Mouse (Mus musculus) kidney, embryonic 15.5 days (tissue): ENCODE data around the gene Dpysl4. TPM values are rescaled to one million over a fixed set of nuclear protein-coding genes. Genes with fewer than 3 reads are reported as not detected.

Experiments
- ATAC-seq: fragments of 200-750 bp; cut with Nextera tagmentation; replicated peaks from 2 replicates; pipeline ENCODE4 v1.8.0; 2017; ENCODE audit warnings: moderate TSS enrichment; ENCODE audit not compliant: low FRiP score
- H3K27ac ChIP-seq: fragments of 300-500 bp; sonication (generic); 2 replicates; pipeline ENCODE4 v1.5.1; 2015; ENCODE audit warnings: mild to moderate bottlenecking, inconsistent platforms
- H3K27me3 ChIP-seq: fragments of 300-500 bp; sonication (generic); 2 replicates; pipeline ENCODE4 v1.6.1; 2015; ENCODE audit warnings: inconsistent platforms
- H3K36me3 ChIP-seq: fragments of 300-500 bp; sonication (generic); 2 replicates; pipeline ENCODE4 v1.6.1; 2015; ENCODE audit warnings: inconsistent platforms
- H3K4me1 ChIP-seq: fragments of 300-500 bp; sonication (generic); 2 replicates; pipeline ENCODE4 v1.6.1; 2015; ENCODE audit warnings: inconsistent platforms
- H3K4me2 ChIP-seq: fragments of 300-500 bp; sonication (generic); 2 replicates; pipeline ENCODE4 v1.6.1; 2015; ENCODE audit warnings: moderate library complexity, mild to moderate bottlenecking, inconsistent platforms
- H3K4me3 ChIP-seq: fragments of 300-500 bp; sonication (generic); replicated peaks from 2 replicates; pipeline ENCODE4 v1.5.1; 2015; ENCODE audit warnings: mild to moderate bottlenecking, inconsistent platforms
- H3K9ac ChIP-seq: fragments of 300-500 bp; sonication (generic); 2 replicates; pipeline ENCODE4 v1.6.1; 2015; ENCODE audit warnings: mild to moderate bottlenecking, inconsistent platforms
- H3K9me3 ChIP-seq: fragments of 300-500 bp; sonication (generic); replicated peaks from 2 replicates; pipeline ENCODE4 v1.6.1; 2016; ENCODE audit warnings: inconsistent platforms
- WGBS: fragments of 180-500 bp; shearing (Covaris S2); methylation state at CpG from one replicate; pipeline ENCODE4 v1.1.7; 2015; ENCODE audit warnings: mixed read lengths; 5-methylcytosine and 5-hydroxymethylcytosine counted together
- polyA plus RNA-seq: library from polyadenylated mRNA; unstranded; fragments of >200 nt; fragmentation: Nextera tagmentation; extraction: Ambion mirVana; gene quantifications from 2 replicates; pipeline ENCODE4 v1.2.1, GENCODE M21; 2015

Dpysl4 gene
- polyA plus RNA-seq, 1 experiment from 2014 or later = 17.6 TPM

DNA sequence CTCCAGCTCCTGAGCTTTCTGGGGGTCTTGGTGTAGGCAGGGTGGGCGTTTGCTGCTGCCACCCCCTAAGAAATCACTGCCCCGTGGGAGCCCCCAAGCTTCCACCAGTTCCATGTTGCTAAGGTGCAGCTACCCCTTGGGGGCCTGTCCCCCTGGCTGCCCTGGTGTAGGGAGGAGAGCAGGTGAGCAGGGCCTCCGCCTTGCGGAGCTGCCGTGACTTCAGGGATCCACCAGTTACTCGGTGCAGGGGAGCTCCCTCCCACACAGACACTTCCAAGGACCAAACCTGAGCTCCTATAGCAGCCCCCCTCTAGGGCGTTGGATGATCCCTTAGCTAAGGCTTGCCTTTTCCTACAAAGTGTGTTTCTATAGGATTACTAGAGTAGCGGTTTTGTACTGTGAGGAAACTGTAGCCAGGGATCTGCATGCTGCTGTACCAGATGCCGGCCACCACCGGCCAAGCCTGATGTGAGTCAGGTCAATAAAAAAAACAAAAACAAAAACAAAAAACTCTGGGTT is 15.5 kb downstream of the Dpysl4 start:
- H3K4me1 ChIP-seq = no peaks in the 10 kb centered on the region
- no peaks in the 10 kb centered on the region for H3K36me3 ChIP-seq

DNA sequence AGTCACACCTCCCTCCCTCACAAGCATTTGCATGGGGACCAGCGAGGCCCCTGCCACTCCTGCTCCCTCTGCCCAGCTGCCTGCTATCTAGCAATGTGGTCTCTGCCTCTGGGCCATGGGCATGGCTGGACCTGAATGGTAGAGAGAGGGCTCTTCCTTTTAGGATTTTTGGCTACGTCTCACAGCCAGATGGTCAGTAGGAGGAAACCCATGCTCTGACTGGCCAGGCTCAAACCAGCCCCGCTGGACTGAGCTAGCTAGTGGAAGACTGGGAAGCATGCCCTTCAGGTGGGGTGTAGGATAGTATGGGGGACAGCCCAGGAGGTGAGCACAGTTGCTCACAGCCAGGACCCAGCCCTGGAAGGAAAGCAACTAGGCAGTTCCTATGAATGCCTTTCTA is 16.0 kb downstream of the Dpysl4 start:
- Histone ChIP-seq H3K4me2 (no peak overlapping the region), H3K27me3 (no peaks in the 10 kb centered on the region), H3K4me1 (no peaks in the 10 kb centered on the region), H3K36me3 (no peaks in the 10 kb centered on the region), H3K27ac (no peak overlapping the region), H3K4me3 (no peak overlapping the region), H3K9ac (no peak overlapping the region), H3K9me3 (no peaks in the 10 kb centered on the region)
- ATAC-seq = no peak
- WGBS = 71% methylated on average over 3 of the region's 3 CpGs

More for the DNA sequence above, 15.5 kb downstream of the Dpysl4 start:
- Histone ChIP-seq H3K27ac (no peak overlapping the region), H3K9ac (no peak overlapping the region), H3K4me2 (no peak overlapping the region), H3K4me3 (no peak overlapping the region), H3K27me3 (no peaks in the 10 kb centered on the region), H3K9me3 (no peaks in the 10 kb centered on the region)
- ATAC-seq = no peak
- WGBS = 66% methylated on average over 10 of the region's 10 CpGs

DNA sequence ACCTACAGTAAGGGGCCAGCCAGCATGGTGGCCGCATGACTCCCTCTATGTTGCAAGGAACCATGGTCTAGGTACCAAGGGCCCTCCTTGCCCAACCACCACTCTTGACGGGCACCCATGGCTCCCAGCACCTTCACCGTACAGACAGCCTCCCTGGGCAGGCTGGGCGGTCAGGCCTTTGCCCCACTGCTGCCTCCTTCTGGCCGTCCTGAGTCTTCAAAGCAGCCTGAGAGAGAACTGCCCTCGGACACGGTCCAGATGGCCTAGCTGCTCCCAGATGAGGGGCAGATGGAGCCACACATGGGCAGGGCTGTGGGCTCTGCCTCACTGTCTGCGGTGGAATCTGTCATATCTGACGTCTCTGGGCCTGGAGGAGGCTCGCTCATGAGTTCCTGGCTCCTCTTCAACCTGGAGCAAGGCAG is 18.2 kb downstream of the Dpysl4 start:
- WGBS = 60% methylated on average over 10 of the region's 10 CpGs
- Histone ChIP-seq H3K4me3 (no peak overlapping the region), H3K4me2 (no peak overlapping the region), H3K27me3 (no peaks in the 10 kb centered on the region), H3K4me1 (no peaks in the 10 kb centered on the region), H3K36me3 (no peaks in the 10 kb centered on the region), H3K9ac (no peak overlapping the region), H3K27ac (no peak overlapping the region), H3K9me3 (no peaks in the 10 kb centered on the region)
- ATAC-seq = no peak

DNA sequence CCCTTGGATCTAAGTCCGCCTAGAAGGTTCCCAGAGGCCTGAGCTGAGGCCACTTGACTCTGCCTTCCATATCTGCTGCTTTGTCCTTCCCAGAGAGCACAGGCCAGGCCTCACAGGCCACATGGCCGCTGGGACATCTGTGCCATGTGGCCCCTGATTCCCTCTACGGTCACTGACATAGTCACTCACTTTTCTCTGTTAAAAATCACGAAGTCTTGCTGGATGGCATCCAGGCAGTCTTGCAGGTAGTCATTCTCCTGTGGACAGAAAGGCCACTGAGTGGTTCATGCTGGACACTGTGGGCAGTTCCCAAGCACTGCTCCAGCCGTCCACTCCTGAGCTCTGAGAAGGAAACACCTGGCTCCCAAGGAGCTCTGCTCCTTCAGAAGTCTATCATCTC is 19.3 kb downstream of the Dpysl4 start:
- no peaks in the 10 kb centered on the region for H3K9me3 ChIP-seq
- no peak for ATAC-seq
- H3K9ac ChIP-seq = no peak overlapping the region
- no peak overlapping the region for H3K27ac ChIP-seq
- no peak overlapping the region for H3K4me2 ChIP-seq
- H3K27me3 ChIP-seq = no peaks in the 10 kb centered on the region
- H3K36me3 ChIP-seq = no peaks in the 10 kb centered on the region
- 78% methylated on average over 5 of the region's 5 CpGs for WGBS
- no peaks in the 10 kb centered on the region for H3K4me1 ChIP-seq
- H3K4me3 ChIP-seq = no peak overlapping the region

DNA sequence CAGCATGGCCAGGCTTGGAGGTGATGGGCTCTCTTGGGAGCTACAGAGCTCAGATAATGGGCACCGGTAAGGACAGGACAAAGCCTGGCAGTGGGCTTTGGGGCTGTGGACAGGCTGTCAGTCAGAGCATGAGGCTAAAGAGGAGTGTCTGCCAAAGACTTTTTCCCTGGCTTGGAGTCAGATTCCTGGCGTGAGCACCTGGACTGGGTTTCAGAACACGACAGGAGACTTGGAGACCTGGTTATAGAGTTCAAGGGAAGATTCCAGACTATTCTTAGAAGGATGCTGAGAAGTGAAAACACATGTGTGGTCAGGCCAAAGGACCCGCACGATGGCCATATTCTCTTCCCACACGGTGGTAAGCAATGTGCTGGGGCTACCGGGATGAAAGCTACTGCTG is 19.9 kb downstream of the Dpysl4 start:
- H3K9me3 ChIP-seq = no peaks in the 10 kb centered on the region
- H3K4me3 ChIP-seq = no peak overlapping the region
- no peak overlapping the region for H3K9ac ChIP-seq
- no peaks in the 10 kb centered on the region for H3K36me3 ChIP-seq
- H3K27ac ChIP-seq = no peak overlapping the region
- no peaks in the 10 kb centered on the region for H3K27me3 ChIP-seq
- 92% methylated on average over 7 of the region's 7 CpGs for WGBS
- no peak for ATAC-seq
- H3K4me2 ChIP-seq = no peak overlapping the region
- no peaks in the 10 kb centered on the region for H3K4me1 ChIP-seq

DNA sequence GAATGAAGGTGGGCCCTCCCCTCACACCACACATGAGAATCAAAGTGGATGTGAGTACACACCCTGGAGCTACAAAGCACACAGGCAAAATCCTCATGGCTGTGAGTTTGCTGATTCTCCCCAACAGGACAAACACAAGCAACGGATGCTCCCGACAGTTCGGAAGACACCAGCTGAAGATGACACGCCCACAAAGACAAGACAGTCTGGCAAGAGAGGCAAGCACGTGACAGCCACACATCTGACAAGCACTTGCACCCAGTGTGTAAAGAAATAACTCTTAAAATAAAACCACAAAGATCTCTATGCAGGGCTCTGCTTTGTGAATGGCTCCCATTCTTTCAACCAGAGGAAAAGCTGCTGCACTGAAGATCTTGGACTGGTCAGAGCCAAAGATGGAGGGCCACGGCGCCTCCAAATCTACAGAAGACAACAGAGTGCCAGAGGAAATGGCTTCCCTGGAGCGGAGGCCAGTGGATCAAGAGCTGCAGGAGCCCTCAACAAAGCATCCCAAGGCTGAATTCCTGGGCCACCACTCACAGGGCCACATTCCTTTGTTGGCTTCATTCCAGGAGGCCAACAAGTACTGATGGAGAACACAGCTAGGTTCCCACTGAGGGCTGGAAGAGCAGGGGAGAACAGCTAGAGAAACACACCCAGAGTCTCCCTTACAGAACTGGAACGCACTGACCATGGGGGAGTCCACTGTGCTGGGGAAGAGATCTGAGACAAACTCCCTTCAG is 22.3 kb downstream of the Dpysl4 start:
- Histone ChIP-seq H3K27me3 (no peaks in the 10 kb centered on the region), H3K4me1 (no peaks in the 10 kb centered on the region), H3K9me3 (no peaks in the 10 kb centered on the region), H3K27ac (no peak overlapping the region), H3K4me3 (no peak overlapping the region), H3K4me2 (no peak overlapping the region), H3K36me3 (no peaks in the 10 kb centered on the region), H3K9ac (no peak overlapping the region)
- WGBS = 83% methylated on average over 9 of the region's 9 CpGs
- ATAC-seq = no peak

DNA sequence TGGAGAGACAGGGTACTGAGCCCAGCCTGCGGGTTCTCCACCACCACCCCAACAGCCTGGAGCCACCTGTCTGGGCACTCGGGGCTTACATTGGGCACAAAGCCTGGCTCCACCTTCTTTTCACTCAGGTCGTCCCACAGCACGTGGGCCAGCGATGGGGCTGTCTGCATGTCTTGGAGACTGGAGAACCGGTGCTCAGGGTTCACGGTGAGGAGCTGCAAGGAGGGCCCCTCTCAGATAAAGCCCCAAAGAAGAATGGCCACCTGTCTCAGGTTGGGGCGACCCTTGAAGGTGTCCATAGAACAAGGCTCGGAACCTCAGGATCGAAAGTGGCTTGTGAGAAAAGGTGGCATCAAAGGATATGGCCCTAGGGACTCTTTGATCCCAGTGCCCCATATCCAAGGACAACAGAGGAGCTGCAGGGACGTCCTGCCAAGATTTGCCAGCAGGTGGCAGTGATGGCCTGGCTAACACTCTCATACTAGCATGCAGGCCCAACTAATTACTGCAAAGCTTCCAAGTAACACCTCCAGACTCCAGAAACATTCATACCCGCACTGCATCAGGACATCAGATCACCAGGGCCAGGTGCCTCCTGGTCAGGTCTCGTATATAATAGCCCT is 33.5 kb downstream of the Dpysl4 start:
- no peak overlapping the region for H3K9ac ChIP-seq
- H3K27ac ChIP-seq = no peak overlapping the region
- H3K9me3 ChIP-seq = no peaks in the 10 kb centered on the region
- no peaks in the 10 kb centered on the region for H3K27me3 ChIP-seq
- H3K4me3 ChIP-seq = no peak overlapping the region
- no peaks in the 10 kb centered on the region for H3K36me3 ChIP-seq
- no peak overlapping the region for H3K4me2 ChIP-seq
- peak; percentile 69; the same call in 1 of the 2 replicates for ATAC-seq
- WGBS = 44% methylated on average over 13 of the region's 13 CpGs
- no peaks in the 10 kb centered on the region for H3K4me1 ChIP-seq

DNA sequence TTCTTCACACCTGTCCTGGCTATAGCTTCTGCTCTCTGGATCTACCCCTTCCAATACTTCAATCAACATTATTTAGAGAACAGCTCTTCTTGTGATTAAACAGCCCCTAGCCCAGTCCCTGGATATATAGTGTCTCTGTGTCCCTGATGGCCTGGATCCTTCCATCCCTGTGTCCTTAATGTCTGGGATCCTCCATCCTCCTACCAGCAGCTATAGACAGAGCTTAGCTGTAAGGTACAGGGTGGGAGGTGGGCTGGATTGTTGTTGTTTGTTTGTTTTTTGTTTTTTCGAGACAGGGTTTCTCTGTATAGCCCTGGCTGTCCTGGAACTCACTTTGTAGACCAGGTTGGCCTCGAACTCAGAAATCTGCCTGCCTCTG is 34.0 kb downstream of the Dpysl4 start:
- Histone ChIP-seq H3K4me2 (no peak overlapping the region), H3K27me3 (no peaks in the 10 kb centered on the region), H3K27ac (no peak overlapping the region), H3K9ac (no peak overlapping the region), H3K4me1 (no peaks in the 10 kb centered on the region), H3K36me3 (no peaks in the 10 kb centered on the region), H3K9me3 (no peaks in the 10 kb centered on the region), H3K4me3 (no peak overlapping the region)
- no peak for ATAC-seq
- 59% methylated on average over 2 of the region's 2 CpGs for WGBS

DNA sequence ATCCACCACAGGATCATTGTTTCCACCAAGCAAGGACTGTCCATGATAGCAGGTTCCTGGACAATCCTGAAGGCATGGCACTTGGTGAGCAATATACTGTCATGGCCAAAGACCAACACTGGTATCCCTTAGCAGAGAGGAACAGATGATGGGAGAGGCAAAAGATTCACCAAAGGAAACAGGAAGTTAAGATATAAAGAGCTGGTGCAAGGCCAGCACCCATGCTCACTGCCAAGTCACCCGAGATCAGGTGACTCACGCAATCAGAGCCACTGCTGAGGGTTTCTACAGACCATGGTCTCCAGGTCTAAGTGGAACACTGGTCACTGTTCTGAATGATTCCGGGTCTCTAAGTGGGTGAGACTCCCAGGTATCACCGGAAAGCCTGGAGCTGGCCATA is 40.1 kb downstream of the Dpysl4 start:
- H3K9me3 ChIP-seq = no peaks in the 10 kb centered on the region
- no peak overlapping the region for H3K4me2 ChIP-seq
- H3K36me3 ChIP-seq = no peaks in the 10 kb centered on the region
- no peak overlapping the region for H3K27ac ChIP-seq
- no peak overlapping the region for H3K4me3 ChIP-seq
- peaks cover 11% of the 10 kb centered on the region for H3K4me1 ChIP-seq
- H3K9ac ChIP-seq = no peak overlapping the region
- 86% methylated on average over 4 of the region's 4 CpGs for WGBS
- H3K27me3 ChIP-seq = no peaks in the 10 kb centered on the region
- ATAC-seq = no peak

DNA sequence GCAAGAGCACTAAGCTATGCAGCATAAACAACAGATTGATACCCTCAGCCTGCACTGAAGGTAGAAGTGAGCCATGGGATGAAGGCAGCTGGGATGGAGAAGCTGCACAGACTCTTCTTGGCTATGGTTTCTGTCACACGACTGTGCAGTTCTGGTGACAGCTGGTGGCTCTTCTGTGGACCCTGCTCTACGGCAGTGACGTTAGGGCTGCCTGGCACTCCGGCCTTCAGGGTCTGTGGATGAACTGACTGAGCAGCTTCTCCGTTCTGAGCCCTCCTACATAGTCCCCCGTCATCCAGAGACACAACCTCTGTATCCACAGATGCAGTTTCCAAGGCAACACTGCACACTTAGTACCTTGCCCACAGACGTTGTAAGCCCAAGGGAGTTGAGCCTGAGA is 40.7 kb downstream of the Dpysl4 start:
- 76% methylated on average over 7 of the region's 7 CpGs for WGBS
- Histone ChIP-seq H3K9ac (no peak overlapping the region), H3K4me1 (peaks cover 13% of the 10 kb centered on the region), H3K4me3 (no peak overlapping the region), H3K27ac (no peak overlapping the region), H3K9me3 (no peaks in the 10 kb centered on the region), H3K27me3 (no peaks in the 10 kb centered on the region), H3K4me2 (no peak overlapping the region), H3K36me3 (no peaks in the 10 kb centered on the region)
- no peak for ATAC-seq

DNA sequence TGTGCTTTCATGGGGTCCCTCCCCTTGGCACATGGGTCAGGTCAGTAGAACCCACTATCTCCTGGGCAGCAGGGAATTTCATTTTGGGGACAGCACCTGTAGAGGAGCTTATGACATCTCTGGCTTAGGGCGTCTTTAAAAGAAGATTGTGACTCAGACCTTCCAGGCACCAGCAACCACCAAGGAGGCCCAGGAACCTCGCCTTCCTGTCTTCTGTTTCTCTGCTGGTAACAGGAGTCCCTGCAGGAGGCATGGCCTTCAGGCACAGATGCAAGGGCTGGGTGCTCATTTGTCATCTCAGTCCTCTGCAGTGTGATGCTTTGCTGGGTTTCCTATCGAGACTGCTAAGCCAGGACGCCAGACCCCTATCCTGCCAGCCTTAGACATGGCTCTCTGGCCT is 43.2 kb downstream of the Dpysl4 start:
- no peak for ATAC-seq
- Histone ChIP-seq H3K36me3 (no peaks in the 10 kb centered on the region), H3K27me3 (no peaks in the 10 kb centered on the region), H3K9me3 (no peaks in the 10 kb centered on the region), H3K4me2 (no peak overlapping the region), H3K9ac (no peak overlapping the region), H3K27ac (no peak overlapping the region), H3K4me3 (no peak overlapping the region), H3K4me1 (peaks cover 14% of the 10 kb centered on the region)
- 81% methylated on average over 4 of the region's 4 CpGs for WGBS

DNA sequence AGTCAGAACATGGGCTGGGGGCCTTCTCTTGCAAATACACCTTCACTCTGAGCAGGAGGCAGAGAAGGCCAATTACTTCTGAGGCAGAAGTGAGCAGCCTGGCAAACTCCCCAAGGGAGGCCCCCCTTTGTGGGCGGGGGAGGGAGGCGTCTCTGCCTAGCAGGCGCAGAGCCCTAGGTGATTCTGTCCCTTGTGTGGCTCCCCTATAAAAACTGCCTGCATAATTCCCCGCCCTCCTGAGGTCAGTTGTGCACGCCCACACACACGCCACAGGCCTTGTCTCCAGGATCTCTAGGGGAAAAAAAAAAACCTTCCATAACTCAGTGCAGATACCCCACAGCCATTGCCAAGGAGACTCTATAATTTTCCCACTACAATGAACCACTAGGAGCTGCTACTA is 44.6 kb downstream of the Dpysl4 start:
- Histone ChIP-seq H3K9ac (no peak overlapping the region), H3K4me3 (no peak overlapping the region), H3K4me2 (no peak overlapping the region), H3K36me3 (no peaks in the 10 kb centered on the region), H3K9me3 (no peaks in the 10 kb centered on the region), H3K4me1 (peaks cover 14% of the 10 kb centered on the region), H3K27me3 (no peaks in the 10 kb centered on the region), H3K27ac (no peak overlapping the region)
- WGBS = 25% methylated on average over 6 of the region's 6 CpGs
- no peak for ATAC-seq
